Mouse (Mus musculus): ENCODE data around the gene Cyfip2.

GRCm38 (mm10) chr11:46313851-46314250, 1.2 kb upstream of the Cyfip2 start:
- TF ChIP-seq CTCF (IDR thresholded peaks at IDR 0.05; ENCODE audit: low read depth, low read length) (no peak), POLR2A (IDR thresholded peaks at IDR 0.05; ENCODE audit: insufficient read depth, low read length) (no peak)
